Mouse (Mus musculus) hindbrain, embryonic 15.5 days (tissue): ENCODE results near the gene Cadps2. TPM values are rescaled to one million over a fixed set of nuclear protein-coding genes. Genes with fewer than 3 reads are reported as not detected.

Source experiments
- polyA plus RNA-seq: library from polyadenylated mRNA; unstranded; fragments of >200 nt; fragmentation: Nextera tagmentation; extraction: Ambion mirVana; gene quantifications from 2 replicates; pipeline ENCODE4 v1.2.1, GENCODE M21; 2015

The Cadps2 gene
- polyA plus RNA-seq, 1 experiment from 2014 or later, result 13.9 TPM

Other genes starting within 250 kb of the Cadps2 start
- gene Rnf133, start 189.1 kb downstream of the Cadps2 start, polyA plus RNA-seq, result 0.16 TPM in 1 of 2 replicates, not detected in the other
- gene Rnf148, start 184.3 kb downstream of the Cadps2 start, polyA plus RNA-seq, result not detected in 2 replicates
- gene Tas2r118, start 130.6 kb upstream of the Cadps2 start, polyA plus RNA-seq, result not detected in 2 replicates